9 mouse cellular contexts compared by ENCODE assay signal in genomic region chrX:93069569-93070289, GRCm38 (mm10).
A peak's percentile ranks its signal among the peaks of the same experiment; 100 is the strongest.
DNase-seq lines count a peak whose midpoint lies in the region; ATAC-seq and TF ChIP-seq lines count a peak whose summit lies in the region.
"Had no signal": no experiment of that assay in that cellular context is flagged by ENCODE, and none has a peak within 500 bp of the region (broad histone marks: within the 10 kb centered on the region; RNA-seq: fewer than 3 reads in every experiment).

No protein-coding gene starts in this region.

- no peaks in the 10 kb centered on the region for H3K9me3 ChIP-seq in intestine, embryonic 16.5 days (ENCODE audit: control insufficient read depth, low read length)
- H3K9me3 ChIP-seq in midbrain, embryonic 10.5 days (replicated peaks), result no peaks in the 10 kb centered on the region
- H3K9me3 ChIP-seq: G1E had no signal

- H3K9ac ChIP-seq in intestine, embryonic 16.5 days (ENCODE audit: low read depth, low read length), result no peak overlapping the region

- H3K4me3 ChIP-seq in gastrocnemius, adult 2 months, result peak overlapping the region; percentile 57
- peak overlapping the region; percentile 23; the same call in 1 of the 2 replicates for H3K4me3 ChIP-seq in intestine, embryonic 16.5 days (ENCODE audit: low read length)
- H3K4me3 ChIP-seq in midbrain, embryonic 10.5 days, result peak overlapping the region; percentile 38

- peak; percentile 3 for DNase-seq in heart, adult 8-10 months (ENCODE audit: low spot score)
- DNase-seq in heart, adult 11 months, result no peak
- DNase-seq in cerebellum, postnatal 25 days, result peak; percentile 31 to 65
- DNase-seq in gastrocnemius, adult 2 months, result peak; percentile 42
- peak; percentile 46 for DNase-seq in left cerebral cortex, postnatal 10 days (ENCODE audit: extremely low spot score in 1 of 2, low spot score in 2 of 2)
- DNase-seq in midbrain, embryonic 10.5 days (ENCODE audit: low spot score), result peak; percentile 23
- peak; percentile 25 for DNase-seq in skeletal muscle tissue, adult 2 months (ENCODE audit: low read depth, low spot score)

- TF ChIP-seq CTCF in gastrocnemius, adult 2 months (IDR thresholded peaks at IDR 0.05), result peak; percentile 77

- WGBS in intestine, embryonic 16.5 days, result 15% methylated on average over 13 of the region's 13 CpGs
- WGBS in midbrain, embryonic 10.5 days, result 13% methylated on average over 13 of the region's 13 CpGs

- no peaks in the 10 kb centered on the region for H3K27me3 ChIP-seq in intestine, embryonic 16.5 days (replicated peaks; ENCODE audit: control insufficient read depth, insufficient read depth, low read length)
- no peaks in the 10 kb centered on the region for H3K27me3 ChIP-seq in midbrain, embryonic 10.5 days (ENCODE audit: low read depth, poor library complexity, severe bottlenecking)

- peak overlapping the region; percentile 37; the same call in 1 of the 2 replicates for H3K4me2 ChIP-seq in intestine, embryonic 16.5 days (ENCODE audit: low read depth, low read length)

- no peaks in the 10 kb centered on the region for H3K36me3 ChIP-seq in intestine, embryonic 16.5 days (ENCODE audit: control insufficient read depth, insufficient read depth, low read length)
- H3K36me3 ChIP-seq in midbrain, embryonic 10.5 days, result no peaks in the 10 kb centered on the region
- H3K36me3 ChIP-seq: G1E had no signal

- no peak overlapping the region for H3K27ac ChIP-seq in gastrocnemius, adult 2 months
- no peak overlapping the region for H3K27ac ChIP-seq in intestine, embryonic 16.5 days (ENCODE audit: low read length)
- no peak overlapping the region for H3K27ac ChIP-seq in midbrain, embryonic 10.5 days (replicated peaks)

- ATAC-seq in intestine, embryonic 16.5 days, result no peak

- intact Hi-C loops in gastrocnemius, adult 2 months (cut with DNase I), result loop anchor here (2.0 to 10.0 kb wide), 3 partner anchors 195 to 488 kb away; no protein-coding TSS in a partner anchor
- intact Hi-C loops in left cerebral cortex, postnatal 10 days (cut with DNase I), result loop anchor here (2.0 to 10.0 kb wide), 4 partner anchors 65 to 488 kb away; partner anchors contain the start of gene Arx

- no peaks in the 10 kb centered on the region for H3K4me1 ChIP-seq in intestine, embryonic 16.5 days (ENCODE audit: control insufficient read depth, insufficient read depth, low read length)
- H3K4me1 ChIP-seq in midbrain, embryonic 10.5 days, result no peaks in the 10 kb centered on the region
